Mouse (Mus musculus) testis, adult 2 months (tissue): Measurements from ENCODE around the gene Dnajc5.

ENCODE experiments used
- CTCF ChIP-seq: fragments of 200-500 bp; IDR thresholded peaks from 2 replicates; pipeline ENCODE4 v1.5.1; 2012; ENCODE audit warnings: low read depth, mild to moderate bottlenecking, inconsistent platforms, low read length, moderate library complexity; ENCODE audit not compliant: control insufficient read depth, insufficient read depth, insufficient replicate concordance
- POLR2A ChIP-seq: fragments of 200-500 bp; IDR thresholded peaks from 2 replicates; pipeline ENCODE4 v1.6.1; 2012; ENCODE audit warnings: low read depth, mild to moderate bottlenecking, inconsistent platforms, low read length, moderate library complexity; ENCODE audit not compliant: control insufficient read depth

DNA sequence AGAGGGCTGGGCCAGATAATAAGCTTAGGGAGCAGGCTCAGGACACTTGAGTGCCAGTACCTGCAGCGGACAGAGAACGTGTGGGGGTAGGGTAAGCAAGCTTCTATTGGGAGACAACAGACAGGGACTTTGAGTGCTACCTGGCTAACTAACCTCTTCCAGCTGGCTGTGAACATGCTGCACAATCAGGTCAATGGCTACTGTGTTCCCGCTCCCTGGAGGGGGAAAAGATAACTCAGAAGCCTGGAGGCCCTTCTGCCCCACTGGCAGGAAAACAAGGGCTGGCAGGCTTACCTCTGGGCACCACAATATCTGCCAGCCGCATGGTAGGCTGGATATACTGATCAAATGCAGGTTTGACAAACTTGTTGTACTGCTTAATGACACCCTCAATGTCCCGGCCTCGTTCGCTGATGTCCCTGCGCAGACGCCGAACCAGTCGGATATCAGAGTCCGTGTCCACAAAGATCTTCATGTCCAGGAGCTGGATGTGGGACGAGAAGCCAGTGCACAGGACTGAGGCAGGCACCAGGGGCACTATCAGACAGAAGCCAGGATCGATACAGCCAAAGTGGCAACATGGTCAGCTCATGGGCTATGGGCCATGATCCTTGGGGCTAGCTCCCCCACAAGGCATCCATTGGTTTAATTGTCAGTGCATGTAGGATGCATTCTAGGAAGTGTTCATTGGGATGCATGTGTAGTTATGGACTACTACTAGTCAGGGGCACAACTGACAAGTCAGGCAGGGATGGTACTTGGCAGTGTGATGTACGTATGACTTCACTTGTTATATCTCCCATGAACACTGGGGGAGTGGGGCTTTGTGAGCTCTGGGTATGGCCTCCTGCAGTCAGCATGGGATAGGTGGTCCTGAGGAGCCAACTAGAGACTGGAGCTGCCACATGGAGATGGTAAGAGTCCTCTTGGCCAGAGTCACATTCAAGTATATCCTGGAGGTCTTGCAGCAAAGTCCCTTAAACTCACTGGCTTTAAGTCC, 52.9 kb downstream of the Dnajc5 start:
- TF ChIP-seq CTCF (no peak), POLR2A (no peak)
